Mouse (Mus musculus): ENCODE measurements at regions not wholly inside any gene's neighbourhood (a gene's known extent, or its start where the extent isn't known, plus 50 kb on each side); places are given as distances from the start of the nearest gene placed in this dataset.

- Histone ChIP-seq H3K4me2 (replicated peaks; ENCODE audit: low read depth) (no peak overlapping the region), H3K36me3 (ENCODE audit: control insufficient read depth, insufficient read depth, low read length) (no peaks in the 10 kb centered on the region), H3K4me1 (replicated peaks; ENCODE audit: control insufficient read depth, insufficient read depth) (no peaks in the 10 kb centered on the region), H3K27ac (replicated peaks) (no peak overlapping the region), H3K4me3 (ENCODE audit: low read depth, low read length) (no peak overlapping the region), H3K27me3 (ENCODE audit: control insufficient read depth, insufficient read depth, low read length) (no peaks in the 10 kb centered on the region), H3K9ac (ENCODE audit: low read length) (no peak overlapping the region), H3K9me3 (ENCODE audit: control insufficient read depth, low read length) (no peaks in the 10 kb centered on the region)
- DNase-seq (ENCODE audit: low spot score): no peak
- TF ChIP-seq CTCF (IDR thresholded peaks at IDR 0.05; ENCODE audit: low read depth) (no peak), EP300 (optimal IDR thresholded peaks at IDR 0.05) (no peak)
- WGBS: 71% methylated on average over 5 of the region's 5 CpGs
- no peak for ATAC-seq (ENCODE audit: low FRiP score, low TSS enrichment)
Observed at GRCm38 (mm10) chr14:28802126-28802525, 215.9 kb upstream of the Lrtm1 start.

DNA sequence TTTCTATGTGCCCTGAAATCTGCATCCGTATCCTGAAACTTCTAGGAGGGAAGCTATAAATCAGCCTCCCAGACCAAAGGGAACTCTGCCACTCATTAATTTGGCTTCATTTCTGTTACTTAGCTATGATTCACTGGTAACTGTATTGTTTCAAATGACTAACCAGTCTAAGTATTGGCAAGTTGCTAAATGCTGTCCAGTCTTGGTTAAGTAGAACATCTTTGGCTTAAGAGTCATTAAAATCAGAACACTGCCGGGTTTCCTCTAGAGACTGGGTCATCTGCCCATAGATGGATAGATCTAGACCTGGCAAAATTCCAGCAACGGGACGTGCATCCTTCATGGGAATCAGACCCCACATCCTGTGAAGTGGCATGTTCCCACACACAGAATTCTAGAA is 209.9 kb upstream of the Lrtm1 start:
- Histone ChIP-seq H3K4me1 (replicated peaks; ENCODE audit: control insufficient read depth, insufficient read depth) (no peaks in the 10 kb centered on the region), H3K27ac (replicated peaks) (no peak overlapping the region), H3K27me3 (ENCODE audit: control insufficient read depth, insufficient read depth, low read length) (no peaks in the 10 kb centered on the region), H3K4me2 (replicated peaks; ENCODE audit: low read depth) (no peak overlapping the region), H3K4me3 (ENCODE audit: low read depth, low read length) (no peak overlapping the region), H3K9me3 (ENCODE audit: control insufficient read depth, low read length) (no peaks in the 10 kb centered on the region), H3K9ac (ENCODE audit: low read length) (no peak overlapping the region), H3K36me3 (ENCODE audit: control insufficient read depth, insufficient read depth, low read length) (no peaks in the 10 kb centered on the region)
- ATAC-seq (ENCODE audit: low FRiP score, low TSS enrichment) (no peak), DNase-seq (ENCODE audit: low spot score) (no peak)
- 69% methylated on average over 4 of the region's 4 CpGs for WGBS
- TF ChIP-seq EP300 (optimal IDR thresholded peaks at IDR 0.05) (no peak), CTCF (IDR thresholded peaks at IDR 0.05; ENCODE audit: low read depth) (no peak)

- Histone ChIP-seq H3K27ac (replicated peaks) (no peak overlapping the region), H3K27me3 (ENCODE audit: control insufficient read depth, insufficient read depth, low read length) (no peaks in the 10 kb centered on the region), H3K9me3 (ENCODE audit: control insufficient read depth, low read length) (no peaks in the 10 kb centered on the region), H3K36me3 (ENCODE audit: control insufficient read depth, insufficient read depth, low read length) (no peaks in the 10 kb centered on the region), H3K4me3 (ENCODE audit: low read depth, low read length) (no peak overlapping the region), H3K9ac (ENCODE audit: low read length) (no peak overlapping the region), H3K4me1 (replicated peaks; ENCODE audit: control insufficient read depth, insufficient read depth) (no peaks in the 10 kb centered on the region), H3K4me2 (replicated peaks; ENCODE audit: low read depth) (no peak overlapping the region)
- ATAC-seq (ENCODE audit: low FRiP score, low TSS enrichment) (no peak), DNase-seq (ENCODE audit: low spot score) (no peak)
- no peak for TF ChIP-seq CTCF (IDR thresholded peaks at IDR 0.05; ENCODE audit: low read depth)
- 37% methylated on average over 5 of the region's 5 CpGs for WGBS
Observed at GRCm38 (mm10) chr14:28809355-28809754, 208.7 kb upstream of the Lrtm1 start.

GRCm38 (mm10) chr14:28820970-28821369 is 197.0 kb upstream of the Lrtm1 start:
- no peak overlapping the region for H3K4me2 ChIP-seq (replicated peaks; ENCODE audit: low read depth)
- ATAC-seq (ENCODE audit: low FRiP score, low TSS enrichment) (no peak), DNase-seq (ENCODE audit: low spot score) (no peak)
- H3K27ac ChIP-seq (replicated peaks): no peak overlapping the region
- H3K9me3 ChIP-seq (ENCODE audit: control insufficient read depth, low read length): no peaks in the 10 kb centered on the region
- no peak overlapping the region for H3K9ac ChIP-seq (ENCODE audit: low read length)
- H3K36me3 ChIP-seq (ENCODE audit: control insufficient read depth, insufficient read depth, low read length): no peaks in the 10 kb centered on the region
- no peak for TF ChIP-seq EP300 (optimal IDR thresholded peaks at IDR 0.05)
- TF ChIP-seq CTCF (IDR thresholded peaks at IDR 0.05; ENCODE audit: low read depth): no peak
- H3K4me1 ChIP-seq (replicated peaks; ENCODE audit: control insufficient read depth, insufficient read depth): no peaks in the 10 kb centered on the region
- no peaks in the 10 kb centered on the region for H3K27me3 ChIP-seq (ENCODE audit: control insufficient read depth, insufficient read depth, low read length)
- 82% methylated on average over 5 of the region's 5 CpGs for WGBS
- H3K4me3 ChIP-seq (ENCODE audit: low read depth, low read length): no peak overlapping the region

- no peak for DNase-seq (ENCODE audit: low spot score)
- H3K27ac ChIP-seq (replicated peaks): no peak overlapping the region
- TF ChIP-seq EP300 (optimal IDR thresholded peaks at IDR 0.05) (no peak), CTCF (IDR thresholded peaks at IDR 0.05; ENCODE audit: low read depth) (no peak)
- 51% methylated on average over 6 of the region's 6 CpGs for WGBS
- no peaks in the 10 kb centered on the region for H3K4me1 ChIP-seq (replicated peaks; ENCODE audit: control insufficient read depth, insufficient read depth)
- H3K4me3 ChIP-seq (ENCODE audit: low read depth, low read length): no peak overlapping the region
- H3K36me3 ChIP-seq (ENCODE audit: control insufficient read depth, insufficient read depth, low read length): no peaks in the 10 kb centered on the region
- no peak overlapping the region for H3K4me2 ChIP-seq (replicated peaks; ENCODE audit: low read depth)
- ATAC-seq (ENCODE audit: low FRiP score, low TSS enrichment): no peak
- no peaks in the 10 kb centered on the region for H3K9me3 ChIP-seq (ENCODE audit: control insufficient read depth, low read length)
- H3K27me3 ChIP-seq (ENCODE audit: control insufficient read depth, insufficient read depth, low read length): no peaks in the 10 kb centered on the region
- no peak overlapping the region for H3K9ac ChIP-seq (ENCODE audit: low read length)
Observed at GRCm38 (mm10) chr14:28827186-28827585, 190.8 kb upstream of the Lrtm1 start.

GRCm38 (mm10) chr14:28837117-28837516 is 180.9 kb upstream of the Lrtm1 start:
- no peak overlapping the region for H3K27ac ChIP-seq (replicated peaks)
- DNase-seq (ENCODE audit: low spot score): no peak
- H3K9ac ChIP-seq (ENCODE audit: low read length): no peak overlapping the region
- H3K4me3 ChIP-seq (ENCODE audit: low read depth, low read length): no peak overlapping the region
- no peak for ATAC-seq (ENCODE audit: low FRiP score, low TSS enrichment)
- H3K4me1 ChIP-seq (replicated peaks; ENCODE audit: control insufficient read depth, insufficient read depth): no peaks in the 10 kb centered on the region
- TF ChIP-seq CTCF (IDR thresholded peaks at IDR 0.05; ENCODE audit: low read depth) (no peak), EP300 (optimal IDR thresholded peaks at IDR 0.05) (no peak)
- H3K27me3 ChIP-seq (ENCODE audit: control insufficient read depth, insufficient read depth, low read length): no peaks in the 10 kb centered on the region
- H3K36me3 ChIP-seq (ENCODE audit: control insufficient read depth, insufficient read depth, low read length): no peaks in the 10 kb centered on the region
- no peaks in the 10 kb centered on the region for H3K9me3 ChIP-seq (ENCODE audit: control insufficient read depth, low read length)
- H3K4me2 ChIP-seq (replicated peaks; ENCODE audit: low read depth): no peak overlapping the region
